Mouse (Mus musculus) spleen, adult 2 months (tissue): Measurements from ENCODE around the gene Scand1. TPM values are rescaled to one million over a fixed set of nuclear protein-coding genes. Genes with fewer than 3 reads are reported as not detected.
A peak's percentile ranks its signal among the peaks of the same experiment; 100 is the strongest.

Experiments
- DNase-seq, 2 experiments: peaks; one replicate each; pipeline versions ENCODE4 v3.0.0 to v3.0.0-alpha.2; 2012 to 2021; ENCODE audit warnings: low spot score in 2 of 2, low read depth in 1 of 2
- H3K27ac ChIP-seq: fragments of 200-500 bp; 2 replicates; pipeline ENCODE4 v1.5.1; 2012; ENCODE audit warnings: low read length, inconsistent platforms; ENCODE audit not compliant: insufficient read depth
- H3K27me3 ChIP-seq: fragments of 200-500 bp; 2 replicates; pipeline ENCODE4 v1.6.1; 2012; ENCODE audit warnings: mild to moderate bottlenecking, moderate library complexity, low read length, inconsistent platforms; ENCODE audit not compliant: control insufficient read depth, insufficient read depth
- H3K36me3 ChIP-seq: fragments of 200-500 bp; 2 replicates; pipeline ENCODE4 v1.6.1; 2012; ENCODE audit warnings: mild to moderate bottlenecking, low read length, inconsistent platforms; ENCODE audit not compliant: control insufficient read depth, insufficient read depth
- H3K4me1 ChIP-seq: fragments of 200-500 bp; 2 replicates; pipeline ENCODE4 v1.6.1; 2011; ENCODE audit warnings: inconsistent platforms; ENCODE audit not compliant: control insufficient read depth, insufficient read depth, insufficient read length
- H3K4me3 ChIP-seq: fragments of 200-500 bp; 2 replicates; pipeline ENCODE4 v1.5.1; 2011; ENCODE audit warnings: mild to moderate bottlenecking, inconsistent platforms; ENCODE audit not compliant: insufficient read depth, insufficient read length; ENCODE audit errors: extremely low read depth
- CTCF ChIP-seq: fragments of 200-500 bp; IDR thresholded peaks from 2 replicates; pipeline ENCODE4 v1.5.1; 2011; ENCODE audit warnings: mild to moderate bottlenecking, inconsistent platforms; ENCODE audit not compliant: insufficient read depth, insufficient read length, insufficient replicate concordance; ENCODE audit errors: extremely low read depth
- POLR2A ChIP-seq: fragments of 200-500 bp; IDR thresholded peaks from 2 replicates; pipeline ENCODE4 v1.6.1; 2011; ENCODE audit warnings: low read depth, low read length, inconsistent platforms
- WGBS: fragments of 180-500 bp; shearing (Covaris S2); methylation state at CpG from one replicate; pipeline ENCODE4 v1.1.7; 2018; 5-methylcytosine and 5-hydroxymethylcytosine counted together
- polyA plus RNA-seq: library from polyadenylated mRNA; depleted of rRNA; stranded (reverse); fragments of >200 nt; gene quantifications from 2 replicates; pipeline ENCODE4 v1.2.3, GENCODE M21; 2012

Gene Scand1
- polyA plus RNA-seq, 1 experiment = 167 TPM

- TF ChIP-seq POLR2A = no peak
- no peak for TF ChIP-seq CTCF
- DNase-seq = no peak
- Histone ChIP-seq H3K36me3 (no peaks in the 10 kb centered on the region), H3K27me3 (no peaks in the 10 kb centered on the region), H3K4me3 (no peak overlapping the region), H3K27ac (no peak overlapping the region), H3K4me1 (no peaks in the 10 kb centered on the region)
- 86% methylated on average over 4 of the region's 4 CpGs for WGBS
These were observed 36.3 kb upstream of the Scand1 start for GRCm38 (mm10) chr2:156348812-156349211.

GRCm38 (mm10) chr2:156344775-156345532 lies 32.5 kb upstream of the Scand1 start:
- TF ChIP-seq POLR2A (no peak), CTCF (no peak)
- Histone ChIP-seq H3K4me1 (no peaks in the 10 kb centered on the region), H3K36me3 (no peaks in the 10 kb centered on the region), H3K4me3 (no peak overlapping the region), H3K27ac (no peak overlapping the region), H3K27me3 (no peaks in the 10 kb centered on the region)
- no peak for DNase-seq
- 61% methylated on average over 12 of the region's 12 CpGs for WGBS

DNA sequence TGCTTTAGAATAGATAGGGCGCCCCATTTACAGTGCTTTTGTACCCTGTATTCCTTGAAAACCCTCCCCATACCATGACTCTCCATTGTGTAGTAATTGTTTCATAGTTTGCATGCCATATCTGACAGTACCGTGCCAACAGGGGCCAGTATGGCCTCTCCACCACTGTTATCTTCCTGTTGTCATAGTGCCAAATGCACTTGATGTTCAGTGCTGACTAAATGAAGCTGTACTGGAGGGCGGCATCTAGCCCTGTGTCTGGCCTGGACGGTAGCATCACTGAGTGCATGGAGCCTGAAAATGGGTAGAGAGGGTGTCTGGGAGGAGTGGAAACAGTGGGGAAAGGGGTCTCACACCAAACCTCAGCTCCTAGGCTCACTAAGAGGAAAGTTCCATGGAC lies 27.6 kb upstream of the Scand1 start:
- no peak overlapping the region for H3K4me3 ChIP-seq
- WGBS = 87% methylated on average over 4 of the region's 4 CpGs
- H3K27me3 ChIP-seq = no peaks in the 10 kb centered on the region
- DNase-seq = no peak
- H3K27ac ChIP-seq = no peak overlapping the region
- no peaks in the 10 kb centered on the region; the same call in none of the 2 replicates for H3K36me3 ChIP-seq
- no peaks in the 10 kb centered on the region for H3K4me1 ChIP-seq
- TF ChIP-seq CTCF = no peak
- no peak for TF ChIP-seq POLR2A

GRCm38 (mm10) chr2:156331446-156331965 lies 19.0 kb upstream of the Scand1 start:
- DNase-seq = no peak
- Histone ChIP-seq H3K27me3 (no peaks in the 10 kb centered on the region), H3K4me3 (no peak overlapping the region), H3K4me1 (no peaks in the 10 kb centered on the region), H3K27ac (no peak overlapping the region), H3K36me3 (no peaks in the 10 kb centered on the region; the same call in 1 of the 2 replicates)
- TF ChIP-seq CTCF = no peak
- TF ChIP-seq POLR2A = no peak
- 55% methylated on average over 7 of the region's 7 CpGs for WGBS

DNA sequence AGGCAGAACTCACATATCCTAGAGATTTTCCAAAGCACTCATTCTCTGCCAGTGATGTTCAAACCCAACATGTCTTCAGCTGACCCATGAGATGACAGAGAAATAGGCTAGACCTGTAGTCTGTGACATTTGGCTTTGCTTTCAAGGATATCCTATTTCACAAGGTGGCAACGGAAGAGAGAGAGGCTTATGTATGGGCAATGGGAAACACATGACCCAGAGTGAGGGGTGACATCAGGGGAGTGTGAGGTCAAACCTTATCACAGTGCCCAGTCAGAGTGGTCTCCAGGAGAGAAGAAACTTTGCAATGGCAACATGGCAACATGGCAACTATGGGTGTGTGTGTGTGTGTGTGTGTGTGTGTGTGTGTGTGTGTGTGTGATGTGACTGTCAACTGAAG lies 18.2 kb upstream of the Scand1 start:
- H3K27me3 ChIP-seq = no peaks in the 10 kb centered on the region
- H3K4me1 ChIP-seq = no peaks in the 10 kb centered on the region
- WGBS = 89% methylated on average over 1 of the region's 1 CpGs
- TF ChIP-seq POLR2A (no peak), CTCF (no peak)
- DNase-seq = no peak
- no peak overlapping the region for H3K4me3 ChIP-seq
- H3K36me3 ChIP-seq = no peaks in the 10 kb centered on the region; the same call in 1 of the 2 replicates
- H3K27ac ChIP-seq = no peak overlapping the region

DNA sequence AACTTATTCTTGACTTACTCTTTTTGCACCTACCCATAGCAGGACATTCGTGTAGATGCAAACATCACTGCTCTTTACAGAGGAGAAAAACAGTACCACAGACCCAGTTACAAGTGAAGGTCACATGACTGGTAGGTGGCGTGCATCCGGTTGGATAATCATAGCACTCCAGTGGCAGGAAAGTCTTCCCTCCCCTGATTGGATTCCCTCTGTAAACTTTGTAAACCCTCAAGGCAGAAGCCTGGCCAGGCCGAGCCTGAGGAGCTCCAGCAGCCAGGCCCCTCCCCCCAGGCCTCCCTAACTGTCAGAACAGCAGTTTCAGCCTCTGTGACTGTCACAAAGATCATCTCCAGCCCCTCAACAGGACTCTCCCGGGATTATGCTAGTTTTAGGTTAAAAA lies 12.2 kb upstream of the Scand1 start:
- H3K4me1 ChIP-seq = peaks cover 1% of the 10 kb centered on the region; the same call in 1 of the 2 replicates
- peak overlapping the region; percentile 55; the same call in 1 of the 2 replicates for H3K27ac ChIP-seq
- no peaks in the 10 kb centered on the region for H3K27me3 ChIP-seq
- H3K4me3 ChIP-seq = no peak overlapping the region
- TF ChIP-seq CTCF (no peak), POLR2A (no peak)
- H3K36me3 ChIP-seq = peaks cover 2% of the 10 kb centered on the region; the same call in 1 of the 2 replicates
- 27% methylated on average over 5 of the region's 5 CpGs for WGBS
- no peak for DNase-seq

- peak overlapping the region; percentile 41; the same call in 1 of the 2 replicates for H3K27ac ChIP-seq
- peaks cover 2% of the 10 kb centered on the region; the same call in 1 of the 2 replicates for H3K36me3 ChIP-seq
- H3K4me3 ChIP-seq = no peak overlapping the region
- peaks cover 1% of the 10 kb centered on the region; the same call in 1 of the 2 replicates for H3K4me1 ChIP-seq
- 33% methylated on average over 6 of the region's 6 CpGs for WGBS
- TF ChIP-seq POLR2A (no peak), CTCF (no peak)
- no peak for DNase-seq
- H3K27me3 ChIP-seq = no peaks in the 10 kb centered on the region
These were observed 11.6 kb upstream of the Scand1 start for GRCm38 (mm10) chr2:156324116-156324588.
